Mouse (Mus musculus): ENCODE results near the gene Klk6. TPM values are rescaled to one million over a fixed set of nuclear protein-coding genes. Genes with fewer than 3 reads are reported as not detected.

The Klk6 gene
- total RNA-seq, 2 experiments from 2014 or later = not detected

Other genes with a start within 250 kb of the Klk6 start
- 10 to 100 TPM; 15.3 to 17.6 TPM for gene Zfp719, start 244.9 kb upstream of the Klk6 start, total RNA-seq (2021)
- gene Zfp819, start 217.3 kb upstream of the Klk6 start, total RNA-seq (2021) = under 1 TPM in 1 of 2 experiments, not detected in 1; 0.13 TPM
- not detected for gene Ceacam18, start 189.8 kb upstream of the Klk6 start, total RNA-seq (2021)
- 1 to 10 TPM; 3.4 to 3.6 TPM for gene Siglece, start 164.3 kb upstream of the Klk6 start, total RNA-seq (2021)
- 10 to 100 TPM; 10.9 to 13.9 TPM for gene Ctu1, start 152.5 kb upstream of the Klk6 start, total RNA-seq (2021)
- not detected for gene Klk14, start 134.1 kb upstream of the Klk6 start, total RNA-seq (2021)
- gene Klk13, start 111.9 kb upstream of the Klk6 start, total RNA-seq (2021) = under 1 TPM in 1 of 2 experiments, not detected in 1; 0.45 TPM
- not detected for gene Klk12, start 55.6 kb upstream of the Klk6 start, total RNA-seq (2021)
- not detected for gene Klk11, start 49.9 kb upstream of the Klk6 start, total RNA-seq (2021)
- under 1 TPM; 0.36 to 0.86 TPM for gene Klk10, start 43.5 kb upstream of the Klk6 start, total RNA-seq (2021)
- gene Klk9, start 32.6 kb upstream of the Klk6 start, total RNA-seq (2021) = not detected
- gene Klk8, start 26.9 kb upstream of the Klk6 start, total RNA-seq (2021) = 1 to 10 TPM; 2.9 to 4.9 TPM
- gene Klk7, start 13.2 kb upstream of the Klk6 start, total RNA-seq (2021) = not detected
- gene Klk5, start 17.5 kb downstream of the Klk6 start, total RNA-seq (2021) = not detected
- gene Klk4, start 56.7 kb downstream of the Klk6 start, total RNA-seq (2021) = not detected
- gene Klk15, start 109.2 kb downstream of the Klk6 start, total RNA-seq (2021) = not detected
- gene Klk1b8, start 126.2 kb downstream of the Klk6 start, total RNA-seq (2021) = not detected
- gene Klk1b1, start 142.3 kb downstream of the Klk6 start, total RNA-seq (2021) = not detected
- not detected for gene Klk1b9, start 151.6 kb downstream of the Klk6 start, total RNA-seq (2021)
- gene Klk1b11, start 171.4 kb downstream of the Klk6 start, total RNA-seq (2021) = not detected
- not detected for gene Klk1b26, start 187.7 kb downstream of the Klk6 start, total RNA-seq (2021)
- not detected for gene Klk1b27, start 227.8 kb downstream of the Klk6 start, total RNA-seq (2021)

Measured in adrenal gland, adult 18-20 months (tissue).